Mouse (Mus musculus) heart, postnatal 25 days (tissue): ENCODE data around the gene Itih1. TPM values are rescaled to one million over a fixed set of nuclear protein-coding genes. Genes with fewer than 3 reads are reported as not detected.

Experiments used
- DNase-seq: peaks from one replicate; pipeline ENCODE4 v3.0.0; 2022; ENCODE audit warnings: low spot score
- intact Hi-C: fragments of 180-260 bp; cut with DNase I; formaldehyde crosslinking; loops from one replicate; pipeline ENCODE4 v1.15.1; 2025
- total RNA-seq, 2 experiments: library from RNA; stranded (reverse); gene quantifications; 2 replicates each; pipeline ENCODE4 v1.2.3; 2021

Gene Itih1
- not detected for total RNA-seq

GRCm38 (mm10) chr14:30943038-30943437, at the start of gene Itih1:
Gene Itih1, minus strand, starts transcription at chr14:30943289.
- no peak for DNase-seq
- intact Hi-C loops = loop anchor here (5.0 to 10.0 kb wide), 2 partner anchors 61 to 118 kb away; partner anchors contain the start of gene Tmem110

- intact Hi-C loops = no loop called here
- DNase-seq = no peak
Measured at GRCm38 (mm10) chr14:30976222-30976621, 33.1 kb upstream of the Itih1 start.

GRCm38 (mm10) chr14:30974204-30974603, 31.1 kb upstream of the Itih1 start:
- DNase-seq = no peak
- intact Hi-C loops = no loop called here

GRCm38 (mm10) chr14:30960366-30960765, 17.3 kb upstream of the Itih1 start:
- intact Hi-C loops = no loop called here
- DNase-seq = no peak

- intact Hi-C loops = no loop called here
- no peak for DNase-seq
Measured at GRCm38 (mm10) chr14:30959031-30959430, 15.9 kb upstream of the Itih1 start.

- no peak for DNase-seq
- intact Hi-C loops = no loop called here
Measured at GRCm38 (mm10) chr14:30958517-30958916, 15.4 kb upstream of the Itih1 start.

- intact Hi-C loops = loop anchor here (5.0 kb wide), 1 partner anchor 51 kb away; the partner anchor contains the start of genes Glt8d1 and Spcs1
- peak; percentile 93 for DNase-seq
Measured at GRCm38 (mm10) chr14:30951154-30951825, 8.2 kb upstream of the Itih1 start, which contains the start of gene Nek4. Gene Nek4, plus strand, starts transcription at chr14:30951377.

GRCm38 (mm10) chr14:30949986-30950385, 6.9 kb upstream of the Itih1 start:
- intact Hi-C loops = loop anchor here (5.0 to 10.0 kb wide), 2 partner anchors 52 to 125 kb away; partner anchors contain the start of genes Glt8d1, Spcs1 and Tmem110
- DNase-seq = no peak

- intact Hi-C loops = loop anchor here (2.0 to 10.0 kb wide), 3 partner anchors 62 to 120 kb away; partner anchors contain the start of gene Tmem110
- DNase-seq = no peak
Measured at GRCm38 (mm10) chr14:30944745-30945144, 1.7 kb upstream of the Itih1 start.

- DNase-seq = peak; percentile 31
- intact Hi-C loops = loop anchor here (2.0 to 10.0 kb wide), 3 partner anchors 62 to 119 kb away; partner anchors contain the start of gene Tmem110
Measured at GRCm38 (mm10) chr14:30943860-30944674, 978 bp upstream of the Itih1 start.

GRCm38 (mm10) chr14:30942254-30942653, 835 bp downstream of the Itih1 start:
- no peak for DNase-seq
- intact Hi-C loops = loop anchor here (5.0 to 10.0 kb wide), 2 partner anchors 60 to 117 kb away; partner anchors contain the start of gene Tmem110

- DNase-seq = no peak
- intact Hi-C loops = no loop called here
Measured at GRCm38 (mm10) chr14:30933351-30933750, 9.7 kb downstream of the Itih1 start.

GRCm38 (mm10) chr14:30930386-30930785, 12.7 kb downstream of the Itih1 start:
- intact Hi-C loops = no loop called here
- no peak for DNase-seq

GRCm38 (mm10) chr14:30925492-30925891, 17.6 kb downstream of the Itih1 start:
- intact Hi-C loops = no loop called here
- DNase-seq = no peak

GRCm38 (mm10) chr14:30923375-30924105, 19.5 kb downstream of the Itih1 start, which contains the start of gene Itih3:
Gene Itih3, minus strand, starts transcription at chr14:30923760.
- intact Hi-C loops = no loop called here
- no peak for DNase-seq

- intact Hi-C loops = no loop called here
- no peak for DNase-seq
Measured at GRCm38 (mm10) chr14:30922053-30922670, 20.9 kb downstream of the Itih1 start.

- no peak for DNase-seq
- intact Hi-C loops = no loop called here
Measured at GRCm38 (mm10) chr14:30916516-30916915, 26.6 kb downstream of the Itih1 start.

- no peak for DNase-seq
- intact Hi-C loops = no loop called here
Measured at GRCm38 (mm10) chr14:30913404-30913803, 29.7 kb downstream of the Itih1 start.

GRCm38 (mm10) chr14:30912641-30913040, 30.4 kb downstream of the Itih1 start:
- intact Hi-C loops = no loop called here

More at GRCm38 (mm10) chr14:30912641-30913040, 30.4 kb downstream of the Itih1 start:
- DNase-seq = no peak
